Mouse (Mus musculus): ENCODE results near the gene Phf2. TPM values are rescaled to one million over a fixed set of nuclear protein-coding genes. Genes with fewer than 3 reads are reported as not detected.
A peak's percentile ranks its signal among the peaks of the same experiment; 100 is the strongest.

Gene Phf2
- polyA plus RNA-seq, 1 experiment from 2014 or later, result 41.5 TPM

DNA sequence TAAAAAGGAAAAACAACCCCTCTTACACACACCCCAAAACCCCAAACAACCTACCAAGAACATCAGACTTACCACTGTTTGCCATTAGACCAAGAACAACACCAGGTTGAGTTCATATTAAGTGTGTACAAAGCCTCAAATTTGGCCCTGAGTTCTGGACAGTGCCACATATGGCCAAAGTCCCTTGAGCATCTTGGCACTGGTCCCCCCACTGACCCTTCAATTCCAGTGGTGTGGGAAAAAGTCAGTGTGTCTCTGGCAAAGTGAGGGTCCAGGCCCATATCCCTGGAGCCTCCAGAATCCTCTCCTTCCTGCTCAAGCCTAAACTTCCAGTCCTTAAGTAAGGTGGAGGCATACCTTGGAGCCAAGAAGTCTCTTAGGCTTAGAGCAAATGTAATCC is 6.9 kb upstream of the Phf2 start:
- TF ChIP-seq CTCF (IDR thresholded peaks at IDR 0.05), result no peak
- in situ Hi-C loops (cut with MboI; ENCODE audit: low pct_unique_long_range_greater_than_20kb), result no loop called here
- H3K27me3 ChIP-seq, result no peaks in the 10 kb centered on the region
- ChIA-PET CTCF (interaction anchor here (1.5 to 1.6 kb wide), 2 partner anchors 29 to 122 kb away, joined by 3 read pairs; no protein-coding TSS in a partner anchor), POLR2A (no interaction called here)
- ATAC-seq (no peak), DNase-seq (ENCODE audit: low read depth, low spot score) (no peak)

DNA sequence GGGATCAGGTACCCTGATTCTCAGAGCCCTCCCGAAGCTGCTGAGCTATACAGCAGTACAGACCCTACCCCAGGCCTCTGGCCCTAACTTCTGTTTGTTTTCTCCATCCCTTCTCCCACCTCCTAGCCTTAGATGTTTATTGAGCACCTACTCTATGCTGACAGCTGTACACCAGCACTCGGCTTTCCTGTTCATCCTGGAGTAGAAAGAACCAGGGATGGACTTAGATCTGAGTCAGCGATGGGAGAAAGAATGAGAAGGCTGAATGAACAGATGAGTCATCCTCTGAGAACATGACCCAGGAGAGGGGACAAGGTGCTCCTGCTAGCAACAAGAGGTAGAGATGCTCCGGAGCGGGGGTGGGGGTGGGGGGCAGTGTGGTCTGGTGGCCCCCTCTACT is 1.8 kb upstream of the Phf2 start:
- CTCF ChIA-PET, result interaction anchor here (1.1 to 2.0 kb wide), 3 partner anchors 10 to 125 kb away, joined by 3 to 6 read pairs (median 4); no protein-coding TSS in a partner anchor
- H3K27me3 ChIP-seq, result no peaks in the 10 kb centered on the region
- DNase-seq (ENCODE audit: low read depth, low spot score) (peak; percentile 17), ATAC-seq (peak; percentile 60)
- in situ Hi-C loops (cut with MboI; ENCODE audit: low pct_unique_long_range_greater_than_20kb), result no loop called here
- POLR2A ChIA-PET, result interaction anchor here (1.0 to 1.4 kb wide), 2 partner anchors 12 to 15 kb away, joined by 4 to 7 read pairs; no protein-coding TSS in a partner anchor
- no peak for TF ChIP-seq CTCF (IDR thresholded peaks at IDR 0.05)

DNA sequence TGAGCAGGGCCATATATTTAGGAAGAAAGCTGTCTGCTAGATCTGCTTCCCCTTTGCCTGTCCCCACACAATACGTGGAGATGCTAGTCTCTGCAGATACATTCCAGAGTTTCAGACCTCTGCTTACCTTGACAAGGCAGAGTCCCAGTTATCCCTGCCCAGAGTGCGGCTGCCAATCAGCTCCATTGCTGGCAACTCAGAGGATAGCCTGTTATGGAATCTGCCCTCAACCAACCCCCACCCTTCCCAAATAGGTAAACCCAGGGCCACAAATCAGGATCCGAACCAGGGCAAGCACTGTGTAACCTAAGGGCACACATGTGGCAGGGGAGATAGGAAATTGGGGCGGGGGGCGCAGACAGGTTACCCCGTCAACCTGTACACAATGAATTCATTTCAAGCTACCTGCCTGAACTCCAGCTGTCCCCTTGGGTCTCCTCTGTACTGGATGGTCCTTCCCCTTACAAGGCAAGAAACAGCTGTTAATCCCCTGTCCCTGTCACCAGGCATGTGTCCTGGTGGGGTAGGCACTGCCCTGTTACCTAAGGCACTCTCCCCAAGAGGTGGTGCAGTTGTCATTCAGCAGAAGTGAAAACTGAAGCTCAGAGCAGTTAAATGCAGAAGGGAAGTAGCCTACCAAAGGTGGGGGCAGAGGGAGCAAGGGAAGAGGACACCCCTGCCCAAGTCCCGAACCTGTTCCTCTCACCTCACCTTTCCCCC is 1.1 kb upstream of the Phf2 start:
- in situ Hi-C loops (cut with MboI; ENCODE audit: low pct_unique_long_range_greater_than_20kb), result no loop called here
- no peak for ATAC-seq

DNA sequence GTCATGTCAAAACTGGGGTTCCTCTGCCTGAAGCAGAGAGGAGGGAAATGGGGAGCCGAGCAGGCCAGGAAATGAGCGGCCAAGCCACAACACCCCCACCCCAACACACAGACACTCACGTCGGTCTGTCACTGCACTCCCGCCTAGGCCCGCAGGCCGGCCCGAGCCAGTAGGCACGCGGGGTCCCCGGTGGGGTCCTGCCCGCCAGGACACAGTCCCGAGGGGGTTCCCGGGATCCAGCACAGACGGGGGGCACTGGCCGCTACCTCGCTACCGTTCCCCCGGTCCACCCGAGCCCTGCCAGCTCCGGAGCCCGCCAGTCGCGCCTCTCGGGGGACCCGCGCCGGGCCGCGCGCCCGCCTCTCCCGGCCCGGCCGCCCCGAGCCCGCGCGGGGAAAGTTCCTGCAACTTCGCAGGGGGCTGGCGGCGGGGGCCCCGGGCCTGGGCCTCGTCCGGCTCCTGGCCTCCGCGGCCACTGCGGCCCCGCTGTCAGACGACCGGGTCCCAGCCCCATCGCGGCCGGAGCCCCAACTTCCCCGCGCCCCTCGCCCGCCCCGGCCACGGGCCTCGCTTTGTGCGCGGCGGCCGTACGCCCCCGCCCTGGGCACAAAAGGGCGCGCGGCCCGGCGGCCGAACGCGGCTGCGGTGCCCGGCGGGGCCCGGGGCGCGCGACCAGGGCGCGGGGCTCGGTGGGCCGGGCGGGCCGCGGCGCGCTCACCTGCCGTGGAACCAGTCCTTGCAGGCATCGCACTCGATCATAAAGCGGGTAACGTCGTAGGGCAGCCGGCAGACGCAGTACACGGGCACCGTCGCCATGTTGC is 759 bp downstream of the Phf2 start:
- CTCF ChIA-PET, result no interaction called here
- ATAC-seq (peak; percentile 33), DNase-seq (ENCODE audit: low read depth, low spot score) (no peak)
- POLR2A ChIA-PET, result interaction anchor here (1.3 to 1.9 kb wide), 2 partner anchors 12 to 17 kb away, joined by 4 to 7 read pairs; no protein-coding TSS in a partner anchor
- no peaks in the 10 kb centered on the region for H3K27me3 ChIP-seq
- in situ Hi-C loops (cut with MboI; ENCODE audit: low pct_unique_long_range_greater_than_20kb), result no loop called here
- TF ChIP-seq CTCF (IDR thresholded peaks at IDR 0.05), result no peak

More for the DNA sequence above, 1.1 kb upstream of the Phf2 start:
- POLR2A ChIA-PET, result interaction anchor here (1.0 to 1.4 kb wide), 2 partner anchors 12 to 15 kb away, joined by 4 to 7 read pairs; no protein-coding TSS in a partner anchor
- no peaks in the 10 kb centered on the region for H3K27me3 ChIP-seq
- TF ChIP-seq CTCF (IDR thresholded peaks at IDR 0.05), result no peak
- CTCF ChIA-PET, result interaction anchor here (1.1 to 2.0 kb wide), 3 partner anchors 9 to 125 kb away, joined by 3 to 6 read pairs (median 4); no protein-coding TSS in a partner anchor
- no peak for DNase-seq (ENCODE audit: low read depth, low spot score)

DNA sequence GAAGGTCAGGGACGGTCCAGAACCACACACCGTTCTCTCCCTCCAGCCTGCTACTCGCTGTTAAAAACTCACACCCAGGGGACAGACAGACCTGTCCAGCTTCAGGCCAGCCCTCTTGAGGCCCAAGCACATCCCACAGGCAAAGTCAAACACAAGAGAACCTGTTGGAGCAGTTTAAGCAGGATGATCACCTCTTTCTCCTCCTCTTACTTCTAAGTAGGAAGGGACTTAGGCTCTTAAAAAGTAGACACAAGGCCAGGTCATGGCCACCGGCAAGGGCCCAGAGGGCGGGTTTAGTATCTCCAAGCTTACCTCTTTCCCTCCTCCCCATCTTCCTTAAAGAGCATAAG is 1.3 kb downstream of the Phf2 start:
- ATAC-seq (no peak), DNase-seq (ENCODE audit: low read depth, low spot score) (no peak)
- TF ChIP-seq CTCF (IDR thresholded peaks at IDR 0.05), result no peak
- CTCF ChIA-PET, result no interaction called here
- POLR2A ChIA-PET, result interaction anchor here (1.3 to 1.9 kb wide), 2 partner anchors 11 to 16 kb away, joined by 4 to 7 read pairs; no protein-coding TSS in a partner anchor
- H3K27me3 ChIP-seq, result no peaks in the 10 kb centered on the region
- in situ Hi-C loops (cut with MboI; ENCODE audit: low pct_unique_long_range_greater_than_20kb), result no loop called here

DNA sequence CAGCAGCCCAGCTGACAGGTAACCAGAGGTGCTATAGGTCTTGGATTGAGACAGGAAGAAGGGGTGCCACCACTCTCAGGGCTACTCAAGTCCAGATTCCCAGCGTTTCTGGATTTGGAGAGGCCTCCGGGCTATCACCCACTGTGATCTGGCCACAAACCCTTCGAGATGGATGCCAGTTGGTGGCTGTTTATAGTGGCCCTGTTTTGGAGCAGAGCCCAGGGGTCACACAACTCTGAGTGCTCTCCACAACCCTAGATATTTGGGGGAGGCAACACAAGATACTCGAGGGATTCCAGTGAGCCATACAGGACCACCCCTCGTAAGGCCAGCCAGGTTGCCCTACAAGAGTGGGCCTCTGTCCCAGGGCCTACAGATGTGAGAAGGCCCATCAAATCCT is 1.8 kb downstream of the Phf2 start:
- ChIA-PET POLR2A (interaction anchor here (1.3 to 1.9 kb wide), 2 partner anchors 11 to 16 kb away, joined by 4 to 7 read pairs; no protein-coding TSS in a partner anchor), CTCF (no interaction called here)
- no peak for DNase-seq (ENCODE audit: low read depth, low spot score)
- TF ChIP-seq CTCF (IDR thresholded peaks at IDR 0.05), result no peak
- in situ Hi-C loops (cut with MboI; ENCODE audit: low pct_unique_long_range_greater_than_20kb), result no loop called here
- H3K27me3 ChIP-seq, result no peaks in the 10 kb centered on the region
- ATAC-seq, result no peak

DNA sequence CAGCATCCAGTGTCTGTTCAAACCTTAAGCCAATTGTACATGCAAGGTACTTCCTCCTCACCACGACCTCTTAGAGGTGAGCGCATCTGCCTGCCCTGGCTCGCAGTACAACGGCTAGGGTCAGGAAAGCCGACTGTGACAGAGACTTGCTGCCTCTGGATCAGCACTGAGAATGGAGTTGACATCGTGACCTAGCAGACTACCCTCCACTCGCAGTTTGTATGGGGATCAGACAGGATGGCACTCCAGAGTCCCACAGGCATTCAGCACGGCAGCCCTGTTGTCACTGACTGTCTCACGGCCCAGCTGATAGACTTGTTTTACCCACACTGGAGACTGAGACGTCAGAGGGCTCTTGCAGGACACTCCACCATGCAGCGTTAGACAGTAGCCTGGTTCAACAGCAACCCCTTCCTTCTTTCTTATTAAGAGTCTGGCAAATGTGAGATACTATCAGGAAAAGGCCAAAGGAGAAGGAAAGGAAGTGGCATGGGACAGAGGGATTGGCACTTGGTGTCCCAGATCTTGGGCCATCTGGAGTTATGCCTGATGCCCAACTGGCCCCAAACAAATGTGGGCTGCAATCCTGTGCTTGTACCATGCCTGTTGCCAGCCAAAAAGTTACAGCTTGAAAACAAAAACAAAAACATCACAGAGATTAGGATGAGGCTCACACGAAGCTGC is 6.1 kb downstream of the Phf2 start:
- ChIA-PET POLR2A (no interaction called here), CTCF (no interaction called here)
- ATAC-seq, result no peak
- H3K27me3 ChIP-seq, result no peaks in the 10 kb centered on the region
- in situ Hi-C loops (cut with MboI; ENCODE audit: low pct_unique_long_range_greater_than_20kb), result no loop called here
- no peak for DNase-seq (ENCODE audit: low read depth, low spot score)
- no peak for TF ChIP-seq CTCF (IDR thresholded peaks at IDR 0.05)

DNA sequence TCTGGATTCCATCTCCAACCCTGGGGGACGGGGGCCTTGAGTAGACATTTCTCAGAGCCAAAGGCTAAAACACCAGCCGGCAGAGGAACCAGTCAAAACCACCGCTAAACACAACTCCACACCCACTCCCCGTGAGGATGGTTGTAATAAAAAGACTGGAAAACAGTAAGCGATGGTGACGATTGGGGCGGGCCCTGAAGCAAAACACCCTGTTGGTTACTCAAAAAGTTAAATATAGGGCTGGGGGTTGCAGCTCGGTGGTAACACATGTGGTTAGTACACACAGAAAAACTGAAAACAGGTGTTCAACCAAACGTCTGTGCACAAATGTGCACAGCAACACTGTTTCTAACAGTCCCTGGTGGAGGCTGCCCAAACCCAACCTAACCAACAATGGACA is 7.4 kb downstream of the Phf2 start:
- no peaks in the 10 kb centered on the region for H3K27me3 ChIP-seq
- TF ChIP-seq CTCF (IDR thresholded peaks at IDR 0.05), result no peak
- no peak for ATAC-seq
- no peak for DNase-seq (ENCODE audit: low read depth, low spot score)
- POLR2A ChIA-PET, result no interaction called here
- CTCF ChIA-PET, result interaction anchor here (0.7 kb wide), 1 partner anchor 14 kb away, joined by 3 read pairs; no protein-coding TSS in a partner anchor
- in situ Hi-C loops (cut with MboI; ENCODE audit: low pct_unique_long_range_greater_than_20kb), result no loop called here

DNA sequence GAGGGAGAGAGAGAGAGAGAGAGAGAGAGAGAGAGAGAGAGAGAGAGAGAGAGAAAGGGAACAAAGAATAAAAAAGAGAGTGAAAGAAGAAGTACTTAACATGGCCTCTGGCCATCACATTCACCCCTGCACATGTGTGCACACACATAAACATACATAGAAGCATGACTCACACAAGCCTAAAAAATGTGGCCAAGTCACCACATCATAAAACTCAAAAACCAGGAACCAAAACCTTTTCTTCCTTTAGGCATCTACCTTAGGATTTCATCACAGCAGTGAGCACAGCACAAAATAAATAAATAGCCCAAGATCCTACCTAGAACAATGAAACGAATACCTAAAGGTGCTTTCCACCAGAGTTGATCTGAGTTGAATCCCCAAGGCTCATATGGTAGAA is 9.0 kb downstream of the Phf2 start:
- in situ Hi-C loops (cut with MboI; ENCODE audit: low pct_unique_long_range_greater_than_20kb), result no loop called here
- ATAC-seq (no peak), DNase-seq (ENCODE audit: low read depth, low spot score) (no peak)
- POLR2A ChIA-PET, result no interaction called here
- CTCF ChIA-PET, result interaction anchor here (1.2 kb wide), 1 partner anchor 11 kb away, joined by 4 read pairs; no protein-coding TSS in a partner anchor
- TF ChIP-seq CTCF (IDR thresholded peaks at IDR 0.05), result no peak
- H3K27me3 ChIP-seq, result no peaks in the 10 kb centered on the region

DNA sequence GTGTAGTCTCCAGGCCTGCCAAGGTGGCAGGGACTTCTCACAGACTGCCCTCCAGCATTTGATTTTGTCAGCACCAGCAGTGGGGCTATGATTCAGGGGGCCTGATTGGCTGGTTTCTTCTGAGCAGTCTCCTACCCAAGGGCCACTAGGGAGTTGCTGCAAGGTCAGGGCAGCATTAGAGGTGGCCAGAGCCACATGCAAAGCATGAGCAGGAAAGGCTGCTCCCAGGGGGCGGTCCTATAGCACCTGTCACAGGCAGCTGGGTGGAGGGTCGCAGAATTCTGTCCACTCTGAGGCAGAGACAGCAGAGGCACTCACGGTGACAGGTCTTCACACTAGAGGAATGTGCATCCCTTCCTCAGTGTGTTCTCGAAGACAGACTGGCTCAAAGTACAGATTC is 12.1 kb downstream of the Phf2 start:
- ChIA-PET POLR2A (interaction anchor here (0.6 to 2.1 kb wide), 4 partner anchors 10 to 15 kb away, joined by 3 to 7 read pairs (median 6); no protein-coding TSS in a partner anchor), CTCF (no interaction called here)
- DNase-seq (ENCODE audit: low read depth, low spot score) (no peak), ATAC-seq (no peak)
- in situ Hi-C loops (cut with MboI; ENCODE audit: low pct_unique_long_range_greater_than_20kb), result no loop called here
- no peak for TF ChIP-seq CTCF (IDR thresholded peaks at IDR 0.05)
- H3K27me3 ChIP-seq, result no peaks in the 10 kb centered on the region

Data from Patski (cell line).